Mouse (Mus musculus) CH12.LX (cell line): ENCODE results near the gene Tekt5.

Experiments used
- CTCF ChIP-seq, 2 experiments: IDR thresholded peaks in 1 of 2; conservative IDR thresholded peaks in 1 of 2; 2 replicates each; pipeline ENCODE4 v1.5.1; 2011 to 2012; ENCODE audit warnings: low read depth in 2 of 2, low read length in 2 of 2, improper control_type of control experiment in 1 of 2, inconsistent platforms in 1 of 2, mild to moderate bottlenecking in 1 of 2, moderate library complexity in 1 of 2
- HCFC1 ChIP-seq: IDR thresholded peaks from 2 replicates; pipeline ENCODE4 v1.6.1; 2012; ENCODE audit warnings: low read depth, mild to moderate bottlenecking, inconsistent platforms, low read length, improper control_type of control experiment
- MAFK ChIP-seq: IDR thresholded peaks from 2 replicates; pipeline ENCODE4 v1.6.1; 2011; ENCODE audit warnings: low read length, improper control_type of control experiment; ENCODE audit not compliant: insufficient replicate concordance
- MAX ChIP-seq: IDR thresholded peaks from 2 replicates; pipeline ENCODE4 v1.6.1; 2011; ENCODE audit warnings: low read length, improper control_type of control experiment
- NELFE ChIP-seq: IDR thresholded peaks from 2 replicates; pipeline ENCODE4 v1.6.1; 2011; ENCODE audit warnings: low read depth, low read length, improper control_type of control experiment
- RAD21 ChIP-seq: IDR thresholded peaks from 2 replicates; pipeline ENCODE4 v1.6.1; 2011; ENCODE audit warnings: low read depth, mild to moderate bottlenecking, low read length, improper control_type of control experiment, moderate library complexity
- ZC3H11A ChIP-seq: IDR thresholded peaks from 2 replicates; pipeline ENCODE4 v1.6.1; 2012; ENCODE audit warnings: low read depth, mild to moderate bottlenecking, inconsistent platforms, low read length, improper control_type of control experiment

DNA sequence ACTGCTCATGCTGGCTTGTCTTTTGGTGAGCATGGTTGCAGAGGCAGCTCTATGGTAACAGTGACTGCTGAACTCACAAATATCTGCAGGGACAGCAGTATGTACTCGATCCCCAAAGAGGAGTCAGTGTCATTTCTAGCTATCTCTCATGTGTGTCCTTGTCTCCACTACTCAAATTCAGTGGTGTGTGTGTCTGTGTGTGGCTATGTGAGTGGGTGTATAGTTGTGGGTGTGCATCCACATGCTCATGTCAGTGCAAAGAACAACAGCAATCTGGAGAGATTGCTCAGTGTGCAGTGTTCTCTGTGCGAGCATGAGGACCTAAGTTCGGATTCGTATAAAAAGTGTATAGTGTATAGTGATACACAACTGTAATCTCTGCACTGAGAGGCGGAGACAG lies 56.7 kb downstream of the Tekt5 start:
- TF ChIP-seq RAD21 = no peak
- no peak for TF ChIP-seq ZC3H11A
- no peak for TF ChIP-seq MAFK
- no peak for TF ChIP-seq NELFE
- TF ChIP-seq MAX = no peak
- TF ChIP-seq CTCF (conservative IDR thresholded peaks at IDR 0.05 in 1 of 2, IDR thresholded peaks at IDR 0.05 in 1 of 2; ENCODE audit: low read depth in 2 of 2, low read length in 2 of 2) = no peak
- TF ChIP-seq HCFC1 = no peak
